ENCODE assay signal across 9 mouse cellular contexts in genomic region chr8:114770856-114771776, GRCm38 (mm10).
A peak's percentile ranks its signal among the peaks of the same experiment; 100 is the strongest.
DNase-seq lines count a peak whose midpoint lies in the region; ATAC-seq and TF ChIP-seq lines count a peak whose summit lies in the region.
"Had no signal": no experiment of that assay in that cellular context is flagged by ENCODE, and none has a peak within 500 bp of the region (broad histone marks: within the 10 kb centered on the region; RNA-seq: fewer than 3 reads in every experiment).

No protein-coding gene starts in this region.

- no peak overlapping the region for H3K9ac ChIP-seq in lung, embryonic 14.5 days
- H3K9ac ChIP-seq: heart, embryonic 15.5 days had no signal

- no peaks in the 10 kb centered on the region for H3K36me3 ChIP-seq in lung, embryonic 14.5 days (ENCODE audit: insufficient read depth)
- H3K36me3 ChIP-seq: heart, embryonic 15.5 days had no signal

- H3K27me3 ChIP-seq in lung, embryonic 14.5 days (ENCODE audit: insufficient read depth, low read length): no peaks in the 10 kb centered on the region
- H3K27me3 ChIP-seq: heart, embryonic 15.5 days had no signal

- TF ChIP-seq CTCF in lung, embryonic 14.5 days (IDR thresholded peaks at IDR 0.05; ENCODE audit: low read depth): peak; percentile 92

- H3K9me3 ChIP-seq in lung, embryonic 14.5 days (ENCODE audit: low read depth, low read length): no peaks in the 10 kb centered on the region
- H3K9me3 ChIP-seq: heart, embryonic 15.5 days had no signal

- peak; percentile 74 to 76 for DNase-seq in adrenal gland, adult 18-20 months (ENCODE audit: low spot score in 2 of 2)
- peak; percentile 83 for DNase-seq in embryo, embryonic 11 days
- peak; percentile 86 for DNase-seq in heart, postnatal 4 days
- peak; percentile 50 to 78 for DNase-seq in layer of hippocampus, adult 18-20 months (ENCODE audit: low spot score in 2 of 2)
- peak; percentile 93 for DNase-seq in lung, embryonic 14.5 days
- DNase-seq in right cerebral cortex, adult 2 months (ENCODE audit: low spot score in 2 of 2): peak; percentile 74 to 87
- peak; percentile 82 for DNase-seq in urinary bladder, postnatal 25 days (ENCODE audit: low spot score)

- peaks cover 18% of the 10 kb centered on the region for H3K4me1 ChIP-seq in lung, embryonic 14.5 days (ENCODE audit: insufficient read depth)

- no peak overlapping the region for H3K27ac ChIP-seq in lung, embryonic 14.5 days (ENCODE audit: low read depth)

- peak; percentile 84 for ATAC-seq in CD4-positive, CD25-positive, alpha-beta regulatory T cell, adult 4 months
- ATAC-seq in lung, embryonic 14.5 days (ENCODE audit: insufficient read depth): no peak

- peak overlapping the region; percentile 11; the same call in 1 of the 2 replicates for H3K4me2 ChIP-seq in lung, embryonic 14.5 days
- H3K4me2 ChIP-seq: heart, embryonic 15.5 days had no signal

- no peak overlapping the region for H3K4me3 ChIP-seq in lung, embryonic 14.5 days (ENCODE audit: low read depth, low read length)
- H3K4me3 ChIP-seq: heart, embryonic 15.5 days had no signal

- 39% methylated on average over 31 of the region's 31 CpGs for WGBS in lung, embryonic 14.5 days
